Mouse (Mus musculus): Measurements from ENCODE around the gene Ddx17. TPM values are rescaled to one million over a fixed set of nuclear protein-coding genes. Genes with fewer than 3 reads are reported as not detected.

Ddx17 gene
- polyA plus RNA-seq, 1 experiment, result 193 TPM

- no peak overlapping the region for H3K4me3 ChIP-seq (ENCODE audit: control insufficient read depth, low read depth, low read length)
- H3K27ac ChIP-seq (ENCODE audit: control insufficient read depth, insufficient read depth, low read depth, low read length), result no peak overlapping the region
- TF ChIP-seq CTCF (IDR thresholded peaks at IDR 0.05; ENCODE audit: control insufficient read depth, insufficient read depth, insufficient replicate concordance, low read depth, low read length) (no peak), POLR2A (IDR thresholded peaks at IDR 0.05; ENCODE audit: control insufficient read depth, low read depth, low read length) (no peak)
- no peaks in the 10 kb centered on the region for H3K27me3 ChIP-seq (ENCODE audit: control insufficient read depth, insufficient read depth, low read length)
- peaks cover 7% of the 10 kb centered on the region; the same call in 1 of the 2 replicates for H3K36me3 ChIP-seq (ENCODE audit: control insufficient read depth, insufficient read depth, low read length)
- H3K4me1 ChIP-seq (ENCODE audit: control insufficient read depth, insufficient read depth, low read length), result no peaks in the 10 kb centered on the region
Measured at GRCm38 (mm10) chr15:79533796-79534195, 12.7 kb downstream of the Ddx17 start.

- TF ChIP-seq POLR2A (IDR thresholded peaks at IDR 0.05; ENCODE audit: control insufficient read depth, low read depth, low read length) (no peak), CTCF (IDR thresholded peaks at IDR 0.05; ENCODE audit: control insufficient read depth, insufficient read depth, insufficient replicate concordance, low read depth, low read length) (no peak)
- H3K27me3 ChIP-seq (ENCODE audit: control insufficient read depth, insufficient read depth, low read length), result no peaks in the 10 kb centered on the region
Measured at GRCm38 (mm10) chr15:79529935-79530334, 16.6 kb downstream of the Ddx17 start.

GRCm38 (mm10) chr15:79527991-79528639 is 18.4 kb downstream of the Ddx17 start:
- no peaks in the 10 kb centered on the region for H3K27me3 ChIP-seq (ENCODE audit: control insufficient read depth, insufficient read depth, low read length)
- 0 out of 2 replicates have a peak, but pooled peaks cover 2% of the 10 kb centered on the region for H3K36me3 ChIP-seq (ENCODE audit: control insufficient read depth, insufficient read depth, low read length)
- no peaks in the 10 kb centered on the region for H3K4me1 ChIP-seq (ENCODE audit: control insufficient read depth, insufficient read depth, low read length)
- TF ChIP-seq POLR2A (IDR thresholded peaks at IDR 0.05; ENCODE audit: control insufficient read depth, low read depth, low read length), result no peak
- H3K27ac ChIP-seq (ENCODE audit: control insufficient read depth, insufficient read depth, low read depth, low read length), result no peak overlapping the region
- H3K4me3 ChIP-seq (ENCODE audit: control insufficient read depth, low read depth, low read length), result no peak overlapping the region

More at GRCm38 (mm10) chr15:79529935-79530334, 16.6 kb downstream of the Ddx17 start:
- Histone ChIP-seq H3K27ac (ENCODE audit: control insufficient read depth, insufficient read depth, low read depth, low read length) (no peak overlapping the region), H3K4me3 (ENCODE audit: control insufficient read depth, low read depth, low read length) (no peak overlapping the region), H3K4me1 (ENCODE audit: control insufficient read depth, insufficient read depth, low read length) (no peaks in the 10 kb centered on the region), H3K36me3 (ENCODE audit: control insufficient read depth, insufficient read depth, low read length) (peaks cover 4% of the 10 kb centered on the region; the same call in 1 of the 2 replicates)

- no peak overlapping the region for H3K4me3 ChIP-seq (ENCODE audit: control insufficient read depth, low read depth, low read length)
- no peaks in the 10 kb centered on the region for H3K4me1 ChIP-seq (ENCODE audit: control insufficient read depth, insufficient read depth, low read length)
- H3K27me3 ChIP-seq (ENCODE audit: control insufficient read depth, insufficient read depth, low read length), result no peaks in the 10 kb centered on the region
- TF ChIP-seq CTCF (IDR thresholded peaks at IDR 0.05; ENCODE audit: control insufficient read depth, insufficient read depth, insufficient replicate concordance, low read depth, low read length), result no peak
- TF ChIP-seq POLR2A (IDR thresholded peaks at IDR 0.05; ENCODE audit: control insufficient read depth, low read depth, low read length), result no peak
- no peaks in the 10 kb centered on the region for H3K36me3 ChIP-seq (ENCODE audit: control insufficient read depth, insufficient read depth, low read length)
- no peak overlapping the region for H3K27ac ChIP-seq (ENCODE audit: control insufficient read depth, insufficient read depth, low read depth, low read length)
Measured at GRCm38 (mm10) chr15:79527192-79527591, 19.3 kb downstream of the Ddx17 start.

- TF ChIP-seq POLR2A (IDR thresholded peaks at IDR 0.05; ENCODE audit: control insufficient read depth, low read depth, low read length) (no peak), CTCF (IDR thresholded peaks at IDR 0.05; ENCODE audit: control insufficient read depth, insufficient read depth, insufficient replicate concordance, low read depth, low read length) (no peak)
- Histone ChIP-seq H3K4me3 (ENCODE audit: control insufficient read depth, low read depth, low read length) (no peak overlapping the region), H3K27ac (ENCODE audit: control insufficient read depth, insufficient read depth, low read depth, low read length) (no peak overlapping the region)
Measured at GRCm38 (mm10) chr15:79525979-79526768, 20.4 kb downstream of the Ddx17 start.

GRCm38 (mm10) chr15:79525564-79525963 is 21.0 kb downstream of the Ddx17 start:
- TF ChIP-seq POLR2A (IDR thresholded peaks at IDR 0.05; ENCODE audit: control insufficient read depth, low read depth, low read length), result no peak
- TF ChIP-seq CTCF (IDR thresholded peaks at IDR 0.05; ENCODE audit: control insufficient read depth, insufficient read depth, insufficient replicate concordance, low read depth, low read length), result no peak
- no peak overlapping the region for H3K27ac ChIP-seq (ENCODE audit: control insufficient read depth, insufficient read depth, low read depth, low read length)
- no peaks in the 10 kb centered on the region for H3K36me3 ChIP-seq (ENCODE audit: control insufficient read depth, insufficient read depth, low read length)

More at GRCm38 (mm10) chr15:79525979-79526768, 20.4 kb downstream of the Ddx17 start:
- Histone ChIP-seq H3K27me3 (ENCODE audit: control insufficient read depth, insufficient read depth, low read length) (no peaks in the 10 kb centered on the region), H3K36me3 (ENCODE audit: control insufficient read depth, insufficient read depth, low read length) (no peaks in the 10 kb centered on the region), H3K4me1 (ENCODE audit: control insufficient read depth, insufficient read depth, low read length) (no peaks in the 10 kb centered on the region)

GRCm38 (mm10) chr15:79519400-79520220 is 26.9 kb downstream of the Ddx17 start:
- Histone ChIP-seq H3K4me1 (ENCODE audit: control insufficient read depth, insufficient read depth, low read length) (peaks cover 16% of the 10 kb centered on the region), H3K36me3 (ENCODE audit: control insufficient read depth, insufficient read depth, low read length) (no peaks in the 10 kb centered on the region), H3K27ac (ENCODE audit: control insufficient read depth, insufficient read depth, low read depth, low read length) (no peak overlapping the region), H3K4me3 (ENCODE audit: control insufficient read depth, low read depth, low read length) (no peak overlapping the region), H3K27me3 (ENCODE audit: control insufficient read depth, insufficient read depth, low read length) (no peaks in the 10 kb centered on the region)
- TF ChIP-seq POLR2A (IDR thresholded peaks at IDR 0.05; ENCODE audit: control insufficient read depth, low read depth, low read length), result no peak
- TF ChIP-seq CTCF (IDR thresholded peaks at IDR 0.05; ENCODE audit: control insufficient read depth, insufficient read depth, insufficient replicate concordance, low read depth, low read length), result no peak

More at GRCm38 (mm10) chr15:79525564-79525963, 21.0 kb downstream of the Ddx17 start:
- H3K4me1 ChIP-seq (ENCODE audit: control insufficient read depth, insufficient read depth, low read length), result no peaks in the 10 kb centered on the region
- no peaks in the 10 kb centered on the region for H3K27me3 ChIP-seq (ENCODE audit: control insufficient read depth, insufficient read depth, low read length)
- H3K4me3 ChIP-seq (ENCODE audit: control insufficient read depth, low read depth, low read length), result no peak overlapping the region
